Mouse (Mus musculus) ES-E14 (cell line): ENCODE measurements around the gene Errfi1.

Experiments used
- CHD2 ChIP-seq: IDR thresholded peaks from 2 replicates; pipeline ENCODE4 v1.6.1; 2014; ENCODE audit warnings: mild to moderate bottlenecking, low read depth, low read length, inconsistent platforms
- HCFC1 ChIP-seq: IDR thresholded peaks from 2 replicates; pipeline ENCODE4 v1.6.1; 2012; ENCODE audit warnings: low read length, inconsistent platforms, borderline replicate concordance; ENCODE audit not compliant: insufficient read depth
- MAFK ChIP-seq: IDR thresholded peaks from 2 replicates; pipeline ENCODE4 v1.6.1; 2014; ENCODE audit warnings: mild to moderate bottlenecking, low read depth, low read length, inconsistent platforms; ENCODE audit not compliant: insufficient read depth
- ZC3H11A ChIP-seq: IDR thresholded peaks from 2 replicates; pipeline ENCODE4 v1.6.1; 2012; ENCODE audit warnings: low read depth, mild to moderate bottlenecking, inconsistent platforms, low read length, borderline replicate concordance
- ZNF384 ChIP-seq: IDR thresholded peaks from 2 replicates; pipeline ENCODE4 v1.6.1; 2012; ENCODE audit warnings: low read depth, low read length, inconsistent platforms

- TF ChIP-seq CHD2 (no peak), ZNF384 (no peak), HCFC1 (no peak), MAFK (no peak), ZC3H11A (no peak)
Measured at GRCm38 (mm10) chr4:150872681-150873080, 19.0 kb downstream of the Errfi1 start.
